Mouse (Mus musculus) B cell, adult (primary cell): ENCODE measurements around the gene Esd. TPM values are rescaled to one million over a fixed set of nuclear protein-coding genes. Genes with fewer than 3 reads are reported as not detected.

ENCODE experiments used
- total RNA-seq: library from RNA; stranded (reverse); gene quantifications from 4 replicates; pipeline ENCODE4 v1.2.4, GENCODE M21; 2023; ENCODE audit not compliant: inconsistent age

Gene Esd
- total RNA-seq: 53.1 to 75.4 TPM (median 67.7 TPM) in 4 replicates

GRCm38 (mm10) chr14:74732079-74732783 is at the start of gene Esd:
Esd (plus strand) TSS chr14:74732297.

Other genes starting within 250 kb of the Esd start
- gene Htr2a, start 91.5 kb upstream of the Esd start, total RNA-seq: not detected in 4 replicates
- 90.0 to 112 TPM (median 99.0 TPM) in 4 replicates for gene Lrch1, start 215.6 kb downstream of the Esd start, total RNA-seq